Mouse (Mus musculus) liver, embryonic 14.5 days (tissue): ENCODE measurements around the gene Cfap46. TPM values are rescaled to one million over a fixed set of nuclear protein-coding genes. Genes with fewer than 3 reads are reported as not detected.

Source experiments
- ATAC-seq: fragments of 200-750 bp; cut with Nextera tagmentation; 2 replicates; pipeline ENCODE4 v1.8.0; 2017; ENCODE audit warnings: moderate number of reproducible peaks, mild to moderate bottlenecking, moderate library complexity; ENCODE audit not compliant: insufficient read depth
- DNase-seq, 3 experiments: peaks; one replicate each; pipeline ENCODE4 v3.0.0-alpha.2; 2012 to 2013; ENCODE audit warnings: low read depth in 3 of 3, low spot score in 3 of 3
- H3K27ac ChIP-seq: fragments of 300-500 bp; sonication (generic); 2 replicates; pipeline ENCODE4 v1.5.1; 2014; ENCODE audit warnings: moderate library complexity, mild to moderate bottlenecking, control low read depth, inconsistent platforms
- H3K27me3 ChIP-seq: fragments of 300-500 bp; sonication (generic); 2 replicates; pipeline ENCODE4 v1.6.1; 2014; ENCODE audit warnings: mild to moderate bottlenecking, low read length, moderate library complexity; ENCODE audit not compliant: control insufficient read depth, insufficient read depth
- H3K36me3 ChIP-seq: fragments of 300-500 bp; sonication (generic); replicated peaks from 2 replicates; pipeline ENCODE4 v1.6.1; 2014; ENCODE audit warnings: low read depth; ENCODE audit not compliant: control insufficient read depth, insufficient read depth
- H3K4me1 ChIP-seq, 2 experiments: fragments of 200-500 bp in 1 of 2; fragments of 300-500 bp in 1 of 2; sonication (generic) in 1 of 2; replicated peaks; 2 replicates each; pipeline ENCODE4 v1.6.1; 2012 to 2014; ENCODE audit warnings: antibody characterized with exemption in 1 of 2, inconsistent platforms in 1 of 2, low read length in 1 of 2; ENCODE audit not compliant: control insufficient read depth in 2 of 2, insufficient read depth in 2 of 2
- H3K4me2 ChIP-seq: fragments of 300-500 bp; sonication (generic); 2 replicates; pipeline ENCODE4 v1.6.1; 2014; ENCODE audit warnings: low read depth, mild to moderate bottlenecking, control low read depth, moderate library complexity
- H3K4me3 ChIP-seq, 2 experiments: fragments of 200-500 bp in 1 of 2; fragments of 300-500 bp in 1 of 2; sonication (generic) in 1 of 2; 2 replicates each; pipeline ENCODE4 v1.5.1; 2012 to 2014; ENCODE audit warnings: low read depth in 2 of 2, low read length in 2 of 2, mild to moderate bottlenecking in 2 of 2, control low read depth in 1 of 2, inconsistent platforms in 1 of 2, moderate library complexity in 1 of 2; ENCODE audit not compliant: insufficient read depth in 1 of 2
- H3K9ac ChIP-seq: fragments of 300-500 bp; sonication (generic); replicated peaks from 2 replicates; pipeline ENCODE4 v1.6.1; 2014; ENCODE audit warnings: mild to moderate bottlenecking, control low read depth, moderate library complexity
- H3K9me3 ChIP-seq: fragments of 300-500 bp; sonication (generic); 2 replicates; pipeline ENCODE4 v1.6.1; 2016; ENCODE audit warnings: low read length, mixed read lengths; ENCODE audit not compliant: control insufficient read depth
- CTCF ChIP-seq: IDR thresholded peaks from 2 replicates; pipeline ENCODE4 v1.5.1; 2016; ENCODE audit warnings: antibody characterized with exemption, low read depth, control low read depth
- EP300 ChIP-seq: IDR thresholded peaks from 2 replicates; pipeline ENCODE4 v1.6.1; 2016; ENCODE audit warnings: antibody characterized with exemption, low read depth
- whole genome bisulfite sequencing: fragments of 180-500 bp; shearing (Covaris S2); extraction: QIAGEN DNeasy Blood & Tissue Kit; methylation state at CpG from one replicate; pipeline ENCODE4 v1.1.7; 2014; ENCODE audit not compliant: insufficient replicate concordance; 5-methylcytosine and 5-hydroxymethylcytosine counted together
- polyA plus RNA-seq, 2 experiments: library from polyadenylated mRNA; depleted of rRNA in 1 of 2; stranded (reverse) in 1 of 2; unstranded in 1 of 2; fragments of >200 nt; fragmentation: Nextera tagmentation in 1 of 2; extraction: Ambion mirVana in 1 of 2; gene quantifications; 2 replicates each; pipeline versions ENCODE4 v1.2.1 to v1.2.3; 2012 to 2014

The Cfap46 gene
- polyA plus RNA-seq, 2 experiments, result not detected

- Histone ChIP-seq H3K9me3 (no peaks in the 10 kb centered on the region), H3K4me1 (no peaks in the 10 kb centered on the region), H3K27ac (no peak overlapping the region), H3K4me2 (no peak overlapping the region), H3K36me3 (no peaks in the 10 kb centered on the region), H3K27me3 (no peaks in the 10 kb centered on the region), H3K9ac (no peak overlapping the region), H3K4me3 (no peak overlapping the region)
- no peak for DNase-seq
- ATAC-seq, result no peak
- no peak for TF ChIP-seq CTCF
- TF ChIP-seq EP300, result no peak
- 29% methylated on average over 6 of the region's 6 CpGs for WGBS
Observed at GRCm38 (mm10) chr7:139595862-139596261, 87.8 kb downstream of the Cfap46 start.

- Histone ChIP-seq H3K27ac (no peak overlapping the region), H3K9ac (no peak overlapping the region), H3K4me3 (no peak overlapping the region), H3K4me2 (no peak overlapping the region), H3K36me3 (no peaks in the 10 kb centered on the region), H3K4me1 (no peaks in the 10 kb centered on the region), H3K9me3 (no peaks in the 10 kb centered on the region), H3K27me3 (no peaks in the 10 kb centered on the region)
- TF ChIP-seq EP300 (no peak), CTCF (no peak)
- WGBS, result 44% methylated on average over 6 of the region's 6 CpGs
- ATAC-seq (no peak), DNase-seq (no peak)
Observed at GRCm38 (mm10) chr7:139595311-139595710, 88.3 kb downstream of the Cfap46 start.

- Histone ChIP-seq H3K27ac (no peak overlapping the region), H3K4me1 (no peaks in the 10 kb centered on the region), H3K4me3 (no peak overlapping the region), H3K9ac (no peak overlapping the region), H3K9me3 (no peaks in the 10 kb centered on the region), H3K36me3 (no peaks in the 10 kb centered on the region), H3K27me3 (peaks cover 11% of the 10 kb centered on the region), H3K4me2 (no peak overlapping the region)
- 72% methylated on average over 5 of the region's 5 CpGs for WGBS
- TF ChIP-seq CTCF (no peak), EP300 (no peak)
- ATAC-seq (no peak), DNase-seq (no peak)
Observed at GRCm38 (mm10) chr7:139591311-139591710, 92.3 kb downstream of the Cfap46 start.

GRCm38 (mm10) chr7:139590302-139590701 lies 93.3 kb downstream of the Cfap46 start:
- Histone ChIP-seq H3K27ac (no peak overlapping the region), H3K27me3 (peaks cover 21% of the 10 kb centered on the region), H3K9me3 (no peaks in the 10 kb centered on the region), H3K36me3 (no peaks in the 10 kb centered on the region), H3K9ac (no peak overlapping the region), H3K4me2 (no peak overlapping the region), H3K4me1 (no peaks in the 10 kb centered on the region), H3K4me3 (no peak overlapping the region)
- ATAC-seq, result no peak
- 37% methylated on average over 3 of the region's 3 CpGs for WGBS
- TF ChIP-seq CTCF (peak; percentile 79), EP300 (no peak)
- DNase-seq, result no peak

- Histone ChIP-seq H3K4me1 (no peaks in the 10 kb centered on the region), H3K27ac (no peak overlapping the region), H3K9ac (no peak overlapping the region), H3K4me2 (no peak overlapping the region), H3K27me3 (peaks cover 45% of the 10 kb centered on the region), H3K36me3 (no peaks in the 10 kb centered on the region), H3K9me3 (no peaks in the 10 kb centered on the region), H3K4me3 (no peak overlapping the region)
- no peak for ATAC-seq
- TF ChIP-seq EP300 (no peak), CTCF (no peak)
- 30% methylated on average over 7 of the region's 7 CpGs for WGBS
- DNase-seq, result no peak
Observed at GRCm38 (mm10) chr7:139587919-139588318, 95.7 kb downstream of the Cfap46 start.
